Mouse (Mus musculus): ENCODE measurements around the gene Itgam.
"Not testable (repeated sequence)": the region's sequence is repeated elsewhere in the genome, so short reads cannot be mapped to it uniquely, and the experiment has no call there.

Itgam gene

DNA sequence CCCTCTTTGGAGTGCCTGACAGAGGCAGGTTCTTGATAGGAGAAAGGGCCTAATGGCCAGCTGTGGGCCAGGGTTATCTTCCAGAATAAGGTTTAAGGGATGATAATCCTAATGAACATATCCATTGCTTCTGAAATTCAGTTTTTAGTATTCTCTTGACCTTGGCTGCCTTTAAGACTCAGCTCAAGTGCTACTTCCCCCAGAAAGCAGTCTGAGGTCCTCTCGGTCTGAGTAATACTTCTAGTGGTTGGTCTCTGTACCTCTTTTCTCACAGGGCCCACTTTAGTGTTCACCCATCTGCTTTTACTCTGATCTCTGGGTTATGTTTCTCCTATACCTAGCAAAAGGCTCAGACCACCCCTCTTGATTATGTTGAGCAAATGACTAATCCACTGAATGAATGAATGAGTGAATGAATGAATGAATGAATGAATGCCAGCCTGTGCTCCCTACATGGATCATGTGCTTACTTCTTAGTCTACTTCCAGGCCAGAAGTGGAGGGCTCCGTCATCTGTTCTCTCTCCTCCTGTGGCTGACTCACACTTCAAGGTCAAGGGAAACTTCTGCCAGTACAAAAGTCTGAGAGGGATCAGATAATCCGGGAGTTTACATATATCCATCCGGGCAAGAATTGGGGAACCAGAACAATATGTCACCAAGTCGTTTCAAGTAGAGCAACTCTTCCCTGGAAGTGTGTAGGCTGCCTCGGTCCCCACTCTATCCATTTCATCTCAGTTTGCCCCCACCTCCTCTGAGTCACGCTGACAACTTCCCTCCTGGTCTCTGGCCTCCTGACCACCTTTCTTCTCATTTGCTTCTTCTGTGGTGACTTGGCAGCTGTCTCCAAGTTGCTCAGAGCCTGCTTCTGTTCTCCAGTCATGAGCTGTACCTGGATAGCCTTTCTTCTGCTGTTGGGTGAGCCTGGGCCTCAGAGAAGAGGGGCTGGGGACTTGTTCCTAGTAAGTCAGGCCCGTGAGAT lies 66.6 kb downstream of the Itgam start, which contains the start of gene Itgax:
Gene Itgax, plus strand, starts transcription at position 807 of the 980 bp plus-strand sequence.
- in situ Hi-C loops (cut with MboI, MseI), result no loop called here

DNA sequence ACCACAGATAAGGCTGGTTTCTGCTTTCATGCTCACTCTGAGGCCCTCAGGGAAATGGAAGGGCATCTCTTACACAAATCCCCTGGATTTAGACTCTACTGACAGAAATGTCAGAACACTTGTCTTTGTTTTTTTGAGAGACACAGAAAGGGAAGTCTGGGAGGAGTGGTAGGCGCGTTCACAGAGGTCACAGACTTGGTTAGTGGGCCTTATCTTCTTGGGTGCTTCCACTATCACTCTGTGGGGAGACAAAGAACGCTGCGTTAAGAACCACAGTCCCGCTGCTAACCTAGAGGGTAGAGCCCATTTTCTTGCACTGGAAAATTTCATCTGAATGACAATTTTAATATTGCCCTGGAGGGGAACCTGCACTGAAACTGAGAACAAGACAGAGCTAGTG lies 69.7 kb downstream of the Itgam start:
- in situ Hi-C loops (cut with MboI, MseI), result no loop called here

DNA sequence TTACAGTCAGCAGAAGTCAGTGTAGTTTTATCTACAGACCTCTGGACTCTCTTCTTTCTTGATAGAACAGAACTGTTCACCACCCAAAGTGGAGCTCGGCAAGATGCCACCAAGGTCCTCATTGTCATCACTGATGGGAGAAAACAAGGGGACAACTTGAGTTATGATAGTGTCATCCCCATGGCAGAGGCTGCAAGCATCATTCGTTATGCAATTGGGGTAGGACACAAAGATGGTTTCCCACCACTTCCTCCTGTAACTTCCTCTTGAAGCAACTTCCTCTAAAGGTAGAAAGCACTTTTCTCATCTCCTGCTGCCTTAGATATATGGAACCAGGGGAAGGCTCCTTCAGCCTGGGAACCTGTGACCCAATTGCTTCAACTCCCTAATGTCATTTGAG lies 71.2 kb downstream of the Itgam start:
- in situ Hi-C loops (cut with MboI, MseI), result no loop called here

DNA sequence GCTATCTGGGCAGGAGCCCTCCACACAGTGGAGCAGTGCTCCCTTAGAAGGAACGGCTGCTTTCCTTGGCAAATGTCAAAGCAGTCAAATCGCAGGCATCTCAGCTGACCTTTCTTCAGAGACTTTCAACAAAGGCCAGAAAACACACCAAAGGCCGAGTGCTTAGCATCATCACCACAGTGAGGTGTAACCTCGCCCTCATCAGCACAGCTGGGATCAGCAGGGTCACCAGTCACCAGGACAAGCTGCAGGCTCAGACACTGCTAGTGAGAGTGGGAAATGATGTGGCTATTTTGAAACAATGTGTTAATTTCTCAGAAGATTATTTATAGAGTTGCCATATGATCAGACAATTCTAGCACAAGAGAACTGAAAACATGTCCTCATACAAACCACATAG lies 74.5 kb downstream of the Itgam start:
- in situ Hi-C loops (cut with MboI, MseI), result no loop called here

DNA sequence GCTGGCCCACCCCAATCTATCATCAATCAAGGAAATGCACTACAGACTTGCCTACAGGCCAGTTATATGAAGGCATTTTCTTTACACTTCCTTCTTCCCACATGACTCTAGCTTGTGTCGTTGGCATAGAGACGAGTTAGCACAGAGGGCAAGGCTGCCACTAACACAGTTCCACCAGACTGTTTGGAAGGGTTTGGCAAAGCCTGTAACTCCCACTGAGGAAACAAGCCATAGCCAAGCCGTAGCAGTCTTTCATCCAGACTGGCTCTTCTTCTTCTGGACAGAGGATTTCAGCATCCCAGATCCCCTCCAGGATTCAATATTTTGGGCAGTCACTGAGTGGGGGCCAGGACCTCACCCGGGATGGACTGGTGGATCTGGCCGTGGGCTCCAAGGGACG lies 77.2 kb downstream of the Itgam start:
- in situ Hi-C loops (cut with MboI, MseI), result no loop called here

DNA sequence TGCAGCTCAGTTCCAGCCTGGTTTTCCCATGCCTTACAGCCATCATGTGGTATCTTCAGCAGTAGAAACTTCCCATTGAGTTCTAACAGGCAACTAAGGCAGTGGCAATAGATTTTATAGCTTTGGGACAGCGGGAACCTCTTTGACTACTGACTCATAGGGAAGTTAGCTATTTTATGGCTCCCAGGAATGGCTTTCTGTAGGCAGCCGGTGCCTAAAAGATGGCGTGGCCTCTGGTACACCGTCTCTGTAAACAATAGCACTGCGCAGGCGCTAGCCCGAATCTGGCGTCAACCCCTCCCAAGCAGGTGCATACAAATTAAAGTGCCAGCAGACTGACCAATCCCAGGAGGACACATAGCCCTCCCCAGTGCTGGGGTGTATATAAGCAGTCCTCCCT lies 88.5 kb downstream of the Itgam start:
- in situ Hi-C loops (cut with MboI, MseI), result no loop called here

DNA sequence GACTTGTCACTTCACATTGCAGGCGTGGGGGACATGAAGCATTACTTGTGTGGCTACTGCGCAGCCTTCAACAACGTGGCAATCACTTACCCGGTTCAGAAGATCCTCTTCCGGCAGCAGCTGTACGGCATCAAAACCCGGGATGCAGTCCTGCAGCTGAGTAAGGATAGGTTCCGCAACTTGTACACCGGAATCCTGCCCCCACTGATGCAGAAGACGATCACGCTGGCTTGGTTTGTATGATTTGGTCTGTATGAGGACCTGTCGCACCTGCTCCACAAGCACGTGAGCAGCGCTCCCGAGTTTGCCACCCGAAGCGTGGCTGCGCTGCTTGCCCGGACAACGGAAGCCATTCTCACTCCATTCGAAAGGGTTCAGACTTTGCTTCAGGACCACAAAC lies 91.6 kb downstream of the Itgam start, which contains the start of gene Itgad:
Gene Itgad, plus strand, starts transcription at position 301 of the 400 bp plus-strand sequence.
- in situ Hi-C loops (cut with MboI, MseI), result no loop called here

DNA sequence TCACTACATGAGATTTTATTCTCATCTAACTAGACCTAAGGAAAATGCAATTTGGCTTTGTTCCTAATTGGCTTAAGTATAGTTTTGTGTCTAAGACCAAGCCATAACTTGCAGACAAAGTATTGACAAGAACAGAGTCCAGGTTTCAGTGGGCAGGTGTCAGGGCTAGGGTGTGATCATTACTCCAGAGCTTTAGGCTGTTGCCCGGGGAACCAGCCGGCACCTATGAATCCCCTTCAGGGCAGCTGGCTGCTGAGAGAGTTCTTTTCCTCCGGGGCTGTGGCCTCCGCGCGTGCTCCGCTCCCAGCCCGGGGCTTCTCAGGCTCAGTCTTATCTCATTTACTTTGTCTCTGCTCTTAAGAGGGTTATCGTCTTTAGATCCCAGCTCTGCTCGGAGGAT lies 92.5 kb downstream of the Itgam start:
- in situ Hi-C loops (cut with MboI, MseI), result no loop called here

DNA sequence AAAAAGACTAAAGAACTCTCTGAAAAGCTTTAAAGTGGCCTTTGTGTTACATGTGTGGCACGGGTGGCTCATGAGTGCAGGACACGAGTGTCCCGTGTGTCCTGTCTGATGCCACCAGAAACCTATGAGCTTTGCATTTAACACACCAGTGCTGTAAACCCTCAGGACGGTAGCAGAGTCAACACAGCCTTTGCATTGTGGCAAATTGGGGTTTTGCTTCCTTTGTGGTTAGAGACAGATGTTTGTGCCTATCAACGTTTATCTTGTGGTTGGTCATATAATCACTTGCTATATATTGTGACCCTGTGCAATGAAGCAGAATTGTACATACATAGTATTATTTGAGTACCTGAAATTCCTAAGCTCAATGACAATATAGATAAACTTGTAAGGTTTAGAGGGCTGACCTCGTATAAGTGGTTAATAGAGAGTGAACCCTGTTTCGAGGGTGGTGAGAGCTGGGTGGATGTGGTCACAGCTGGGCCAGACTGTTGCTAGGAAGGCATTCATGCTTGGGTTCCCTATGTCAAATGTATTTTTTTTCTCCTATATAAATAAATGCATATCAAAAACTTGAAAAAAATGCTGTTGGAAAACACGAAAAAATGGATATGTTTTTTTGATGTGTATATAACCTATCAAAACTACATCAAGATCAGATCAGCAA lies 96.4 kb downstream of the Itgam start:
- in situ Hi-C loops (cut with MboI, MseI), result not testable (repeated sequence)

DNA sequence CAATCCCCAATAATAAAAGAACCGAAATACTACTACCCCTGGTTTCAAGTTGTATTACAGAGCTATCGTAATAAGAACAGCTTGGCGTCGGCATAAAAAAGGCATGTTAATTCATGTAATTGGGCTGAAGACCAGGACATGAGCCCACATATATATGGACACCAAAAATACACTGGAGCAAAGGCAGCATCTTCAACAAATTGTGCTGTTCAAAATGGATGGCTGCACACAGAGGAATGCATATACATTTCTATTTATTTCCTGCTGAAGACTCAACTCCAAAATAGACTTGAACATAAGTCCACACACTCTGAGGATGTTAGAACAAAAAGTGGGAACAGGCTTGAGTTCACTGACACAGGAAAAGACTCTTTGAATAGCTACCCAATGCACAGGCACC lies 101.6 kb downstream of the Itgam start:
- in situ Hi-C loops (cut with MboI, MseI), result no loop called here

DNA sequence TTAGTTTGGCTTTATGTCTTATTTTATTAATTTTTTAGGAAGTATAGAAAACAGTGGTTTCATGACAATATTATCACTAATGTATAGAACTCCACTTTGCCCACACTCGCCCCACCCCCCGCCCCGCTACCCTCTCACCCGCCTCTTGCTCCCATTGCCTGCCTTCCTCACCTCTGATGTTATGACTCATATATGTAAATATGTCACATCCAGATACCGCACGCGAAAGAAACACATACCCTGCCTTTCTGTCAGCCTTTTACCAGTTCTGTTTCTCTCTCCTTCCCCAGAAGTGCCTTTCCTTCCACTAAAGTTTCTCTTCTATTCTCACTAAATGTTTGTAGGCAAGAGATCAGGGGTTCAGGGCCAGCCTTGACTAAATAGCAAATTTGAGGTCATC lies 104.0 kb downstream of the Itgam start:
- in situ Hi-C loops (cut with MboI, MseI), result no loop called here
